Mouse (Mus musculus) thymus, adult 2 months (tissue): ENCODE results near the gene Atp6v1e2.

Source experiments
- CTCF ChIP-seq: fragments of 200-500 bp; IDR thresholded peaks from 2 replicates; pipeline ENCODE4 v1.5.1; 2012; ENCODE audit warnings: mild to moderate bottlenecking, control low read depth, low read length, moderate library complexity, borderline replicate concordance; ENCODE audit not compliant: control insufficient read depth, poor library complexity, insufficient read depth; ENCODE audit errors: extremely low read depth
- POLR2A ChIP-seq: fragments of 200-500 bp; IDR thresholded peaks from 2 replicates; pipeline ENCODE4 v1.6.1; 2012; ENCODE audit warnings: mild to moderate bottlenecking, low read length, control low read depth, moderate library complexity; ENCODE audit not compliant: control insufficient read depth, poor library complexity, insufficient read depth; ENCODE audit errors: extremely low read depth

DNA sequence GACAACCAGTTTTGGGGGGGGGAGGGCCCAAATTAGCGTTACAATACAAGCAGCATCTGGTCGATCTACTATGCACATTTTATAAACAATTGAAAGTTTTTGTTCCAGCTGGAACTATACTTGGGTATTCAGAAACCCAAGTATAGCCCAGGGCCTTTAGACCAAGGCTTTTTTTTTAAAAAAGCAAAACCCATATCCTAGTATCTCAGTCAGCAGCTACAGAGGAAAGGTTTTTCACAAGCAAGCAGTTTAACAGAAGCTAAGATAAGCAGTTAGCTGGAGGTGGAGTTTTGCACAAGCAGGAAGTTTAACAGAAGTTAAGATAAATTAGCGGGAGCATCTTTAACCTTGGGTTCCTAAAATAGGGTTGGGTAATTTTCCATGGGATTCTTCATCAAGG lies 20.9 kb downstream of the Atp6v1e2 start:
- TF ChIP-seq CTCF: no peak
- no peak for TF ChIP-seq POLR2A
